Mouse (Mus musculus) myocyte (in vitro differentiated cells): Measurements from ENCODE around the gene Gm6164. TPM values are rescaled to one million over a fixed set of nuclear protein-coding genes. Genes with fewer than 3 reads are reported as not detected.
"Not testable (repeated sequence)": the region's sequence is repeated elsewhere in the genome, so short reads cannot be mapped to it uniquely, and the experiment has no call there.

ENCODE experiments used
- H3K27me3 ChIP-seq: one replicate; pipeline ENCODE4 v1.6.1; 2011; ENCODE audit not compliant: control insufficient read depth, insufficient read depth, insufficient read length
- H3K36me3 ChIP-seq: one replicate; pipeline ENCODE4 v1.6.1; 2011; ENCODE audit not compliant: control insufficient read depth, insufficient read depth
- H3K4me2 ChIP-seq: one replicate; pipeline ENCODE4 v1.6.1; 2011; ENCODE audit warnings: low read depth, control low read depth
- H3K4me3 ChIP-seq: one replicate; pipeline ENCODE4 v1.5.1; 2011; ENCODE audit warnings: mild to moderate bottlenecking, control low read depth, moderate library complexity
- H3K79me2 ChIP-seq: one replicate; pipeline ENCODE4 v1.6.1; 2011; ENCODE audit not compliant: control insufficient read depth, insufficient read depth
- H3ac ChIP-seq: one replicate; pipeline ENCODE4 v1.6.1; 2011; ENCODE audit not compliant: control insufficient read depth, insufficient read length
- polyA plus RNA-seq: library from polyadenylated mRNA; unstranded; fragments of >200 nt; fragmentation: generic; extraction: Trizol; gene quantifications from one replicate; pipeline ENCODE4 v1.2.1, GENCODE M21; 2012; ENCODE audit warnings: missing spikeins

The Gm6164 gene
- not detected for polyA plus RNA-seq

- not testable (repeated sequence) for H3K27me3 ChIP-seq, H3K4me2 ChIP-seq, H3ac ChIP-seq, H3K79me2 ChIP-seq, H3K36me3 ChIP-seq, H3K4me3 ChIP-seq
Observed at GRCm38 (mm10) chr7:20205507-20205906, at the start of gene Gm6164. Gene Gm6164, minus strand, starts transcription at chr7:20205607.

- not testable (repeated sequence) for H3K4me2 ChIP-seq, H3K36me3 ChIP-seq, H3K4me3 ChIP-seq, H3K79me2 ChIP-seq, H3K27me3 ChIP-seq, H3ac ChIP-seq
Observed at GRCm38 (mm10) chr7:20233728-20234127, 28.3 kb upstream of the Gm6164 start, which contains the start of gene Gm4498. Gene Gm4498, minus strand, starts transcription at chr7:20233828.

GRCm38 (mm10) chr7:20193410-20193809 lies 12.0 kb downstream of the Gm6164 start, which contains the start of gene Vmn1r95:
Gene Vmn1r95, plus strand, starts transcription at chr7:20193710.
- H3K36me3 ChIP-seq, H3K79me2 ChIP-seq, H3K27me3 ChIP-seq, H3K4me3 ChIP-seq, H3K4me2 ChIP-seq, H3ac ChIP-seq: not testable (repeated sequence)

GRCm38 (mm10) chr7:20168277-20168676 lies 37.1 kb downstream of the Gm6164 start, which contains the start of gene Vmn1r94:
Gene Vmn1r94, minus strand, starts transcription at chr7:20168377.
- not testable (repeated sequence) for H3K4me3 ChIP-seq, H3K4me2 ChIP-seq, H3K36me3 ChIP-seq, H3K27me3 ChIP-seq, H3K79me2 ChIP-seq, H3ac ChIP-seq

Other genes starting within 250 kb of the Gm6164 start
- gene Ceacam20, start 240.2 kb downstream of the Gm6164 start, polyA plus RNA-seq, result not detected
- gene Nlrp9b, start 214.1 kb downstream of the Gm6164 start, polyA plus RNA-seq, result not detected
- gene Vmn1r91, start 105.9 kb downstream of the Gm6164 start, polyA plus RNA-seq, result not detected
- gene Gm16442, start 83.0 kb downstream of the Gm6164 start, polyA plus RNA-seq, result not detected
- gene Vmn1r93, start 66.5 kb downstream of the Gm6164 start, polyA plus RNA-seq, result not detected
- gene Vmn1r94, start 37.2 kb downstream of the Gm6164 start, polyA plus RNA-seq, result not detected
- not detected for gene Vmn1r95, start 11.9 kb downstream of the Gm6164 start, polyA plus RNA-seq
- not detected for gene Gm4498, start 28.2 kb upstream of the Gm6164 start, polyA plus RNA-seq
- gene Gm5890, start 57.2 kb upstream of the Gm6164 start, polyA plus RNA-seq, result not detected
- not detected for gene Gm4133, start 128.5 kb upstream of the Gm6164 start, polyA plus RNA-seq
- not detected for gene Gm5728, start 169.8 kb upstream of the Gm6164 start, polyA plus RNA-seq
- gene Vmn1r100, start 212.3 kb upstream of the Gm6164 start, polyA plus RNA-seq, result not detected
- not detected for gene Vmn1r101, start 237.0 kb upstream of the Gm6164 start, polyA plus RNA-seq